ENCODE assay signal across 27 mouse cellular contexts in the genomic region with DNA sequence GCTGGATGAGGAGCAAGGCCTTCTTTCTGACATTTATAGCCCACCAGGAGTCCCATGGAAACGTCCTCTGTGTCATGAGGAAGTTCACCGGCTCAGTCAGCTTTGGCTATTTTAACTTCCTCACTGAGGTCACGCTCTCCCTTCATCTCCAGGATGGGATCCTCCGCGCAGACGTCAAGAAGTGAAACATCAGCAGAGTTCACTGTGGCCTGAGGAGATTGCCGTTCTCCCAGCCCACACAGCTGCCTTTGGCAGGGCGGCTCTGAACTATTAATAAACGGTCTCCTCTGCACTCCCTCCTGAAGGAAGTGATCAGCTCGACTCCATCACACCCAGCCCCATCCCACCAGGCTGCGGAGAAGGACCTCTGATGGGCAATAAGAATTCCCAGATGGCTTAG. TPM values are rescaled to one million over a fixed set of nuclear protein-coding genes. Genes with fewer than 3 reads are reported as not detected.
DNase-seq lines count a peak whose midpoint lies in the region; ATAC-seq and TF ChIP-seq lines count a peak whose summit lies in the region.
"Had no signal": no experiment of that assay in that cellular context is flagged by ENCODE, and none has a peak within 500 bp of the region (broad histone marks: within the 10 kb centered on the region; RNA-seq: fewer than 3 reads in every experiment).

No protein-coding gene starts in this region.

- H3K27me3 ChIP-seq in kidney, adult 2 months (replicated peaks; ENCODE audit: control insufficient read depth, insufficient read depth, low read length): no peaks in the 10 kb centered on the region
- H3K27me3 ChIP-seq in kidney, embryonic 15.5 days: no peaks in the 10 kb centered on the region
- H3K27me3 ChIP-seq: forebrain, embryonic 15.5 days; hindbrain, embryonic 15.5 days; limb, embryonic 12.5 days; liver, embryonic 15.5 days; megakaryocyte, embryonic 14.5 days had no signal

- H3K9ac ChIP-seq in kidney, embryonic 15.5 days: no peak overlapping the region
- H3K9ac ChIP-seq: forebrain, embryonic 15.5 days; hindbrain, embryonic 15.5 days; limb, embryonic 12.5 days; liver, embryonic 15.5 days had no signal

- no peak overlapping the region for H3K27ac ChIP-seq in kidney, adult 2 months (ENCODE audit: insufficient read depth, low read depth, low read length)
- H3K27ac ChIP-seq in kidney, embryonic 15.5 days: no peak overlapping the region
- H3K27ac ChIP-seq: forebrain, embryonic 15.5 days; hindbrain, embryonic 15.5 days; limb, embryonic 12.5 days; liver, embryonic 15.5 days had no signal

- H3K9me3 ChIP-seq in kidney, embryonic 15.5 days (replicated peaks): no peaks in the 10 kb centered on the region
- H3K9me3 ChIP-seq: forebrain, embryonic 15.5 days; hindbrain, embryonic 15.5 days; liver, embryonic 15.5 days had no signal

- peak; percentile 1 to 9 for DNase-seq in adrenal gland, postnatal 36 days
- DNase-seq in adrenal gland, postnatal 25 days: no peak
- DNase-seq in kidney, adult 2 months: peak; percentile 2
- DNase-seq in lung, adult 18-20 months: peak; percentile 2 to 4
- DNase-seq in lung, adult 2 months: no peak
- DNase-seq in lung, postnatal 36 days: peak; percentile 1
- DNase-seq in right cerebral cortex, adult 18-20 months: no peak
- DNase-seq: cerebellum, adult 18-20 months; spleen, adult 18-20 months; thymus, adult 18-20 months had no signal

- no peaks in the 10 kb centered on the region for H3K4me1 ChIP-seq in kidney, adult 2 months (ENCODE audit: control insufficient read depth, insufficient read depth, low read length)
- H3K4me1 ChIP-seq in kidney, embryonic 15.5 days: peaks cover 8% of the 10 kb centered on the region
- no peaks in the 10 kb centered on the region for H3K4me1 ChIP-seq in lung, adult 2 months (ENCODE audit: control insufficient read depth, insufficient read depth, low read length)
- H3K4me1 ChIP-seq: forebrain, embryonic 15.5 days; liver, embryonic 15.5 days; megakaryocyte, embryonic 14.5 days had no signal

- TF ChIP-seq CTCF in kidney, adult 2 months (conservative IDR thresholded peaks at IDR 0.05; ENCODE audit: insufficient read depth, insufficient read length, low read depth, low read length): no peak
- TF ChIP-seq CTCF in lung, adult 2 months (IDR thresholded peaks at IDR 0.05; ENCODE audit: insufficient read depth, low read length): no peak

- no peak overlapping the region for H3K4me3 ChIP-seq in kidney, adult 2 months (ENCODE audit: insufficient read depth, low read depth, low read length)
- no peak overlapping the region for H3K4me3 ChIP-seq in kidney, embryonic 15.5 days (replicated peaks)
- H3K4me3 ChIP-seq in lung, adult 2 months (replicated peaks; ENCODE audit: extremely low read depth, low read depth, low read length): no peak overlapping the region
- H3K4me3 ChIP-seq: erythroblast, embryonic 14.5 days; forebrain, embryonic 15.5 days; hindbrain, embryonic 15.5 days; limb, embryonic 12.5 days; liver, embryonic 15.5 days; megakaryocyte, embryonic 14.5 days had no signal

- WGBS in kidney, adult 2 months: 7% methylated on average over 11 of the region's 11 CpGs
- 21% methylated on average over 11 of the region's 11 CpGs for WGBS in kidney, embryonic 15.5 days
- WGBS in lung, adult 2 months: 32% methylated on average over 11 of the region's 11 CpGs

- no peak for ATAC-seq in kidney, embryonic 15.5 days (replicated peaks; ENCODE audit: low FRiP score)
- ATAC-seq: forebrain, embryonic 15.5 days; intestine, postnatal 0 days; midbrain, embryonic 16.5 days had no signal

- H3K4me2 ChIP-seq in kidney, embryonic 15.5 days: no peak overlapping the region
- H3K4me2 ChIP-seq: forebrain, embryonic 15.5 days; hindbrain, embryonic 15.5 days; limb, embryonic 12.5 days; liver, embryonic 15.5 days had no signal

- H3K36me3 ChIP-seq in kidney, adult 2 months (ENCODE audit: control insufficient read depth, insufficient read depth, low read length): no peaks in the 10 kb centered on the region
- no peaks in the 10 kb centered on the region for H3K36me3 ChIP-seq in kidney, embryonic 15.5 days
- H3K36me3 ChIP-seq: forebrain, embryonic 15.5 days; hindbrain, embryonic 15.5 days; limb, embryonic 12.5 days; liver, embryonic 15.5 days had no signal

- no peak for TF ChIP-seq POLR2A in kidney, adult 2 months (IDR thresholded peaks at IDR 0.05; ENCODE audit: low read depth, low read length)
- no peak for TF ChIP-seq POLR2A in lung, adult 2 months (IDR thresholded peaks at IDR 0.05; ENCODE audit: borderline replicate concordance, extremely low read depth, low read depth, low read length)

RNA-seq across cellular contexts. Expression of a gene that starts 45.6 kb away (rescaled TPM):
- not detected for total RNA-seq in adrenal gland, postnatal 36 days (2021)
- total RNA-seq in adrenal gland, postnatal 25 days (2021): not detected in 2 replicates
- not detected in 2 replicates for polyA plus RNA-seq in kidney, adult 2 months (2012; rRNA removed)
- polyA plus RNA-seq in kidney, embryonic 15.5 days (2015; fragmentation: Nextera tagmentation; extraction: Ambion mirVana): not detected in 2 replicates
- polyA plus RNA-seq in lung, adult 2 months (2012; rRNA removed): not detected in 2 replicates
- total RNA-seq: adrenal gland, adult 18-20 months; common myeloid progenitor, adult 5-6 weeks; layer of hippocampus, postnatal 10 days; MEL had no signal
- polyA plus RNA-seq: embryonic facial prominence, embryonic 11.5 days; erythroblast, embryonic 14.5 days; forebrain, embryonic 15.5 days; heart, embryonic 16.5 days; hindbrain, embryonic 15.5 days; intestine, postnatal 0 days; limb, embryonic 12.5 days; liver, embryonic 15.5 days; midbrain, embryonic 16.5 days; stomach, embryonic 14.5 days; urinary bladder, adult 2 months had no signal

Comparison
In these comparisons a context has a peak if more than half of its experiments do, and no peak if none do; other contexts are left out.
1. DNase-seq: peak in adrenal gland, postnatal 36 days (2 of 2), kidney, adult 2 months (single experiment), lung, adult 18-20 months (2 of 2) and lung, postnatal 36 days (single experiment); none in adrenal gland, postnatal 25 days (single experiment), lung, adult 2 months (single experiment) and right cerebral cortex, adult 18-20 months (single experiment).